Mouse (Mus musculus) brown adipose tissue, adult 24 weeks (tissue): Measurements from ENCODE around the gene Vwa8. TPM values are rescaled to one million over a fixed set of nuclear protein-coding genes. Genes with fewer than 3 reads are reported as not detected.

ENCODE experiments used
- H3K27ac ChIP-seq: fragments of 200-500 bp; replicated peaks from 2 replicates; pipeline ENCODE4 v1.5.1; 2012; ENCODE audit warnings: low read depth, mild to moderate bottlenecking, low read length
- H3K4me1 ChIP-seq: fragments of 200-500 bp; 2 replicates; pipeline ENCODE4 v1.6.1; 2012; ENCODE audit warnings: low read length, mixed read lengths; ENCODE audit not compliant: control insufficient read depth, insufficient read depth, insufficient read length
- H3K4me3 ChIP-seq: fragments of 200-500 bp; 2 replicates; pipeline ENCODE4 v1.5.1; 2012; ENCODE audit warnings: low read depth, mild to moderate bottlenecking, low read length, moderate library complexity; ENCODE audit not compliant: insufficient read depth
- polyA plus RNA-seq: library from polyadenylated mRNA; stranded (reverse); fragments of >200 nt; gene quantifications from 2 replicates; pipeline ENCODE4 v1.2.4, GENCODE M21; 2012; ENCODE audit not compliant: missing spikeins, insufficient read depth, insufficient read length

The Vwa8 gene
- polyA plus RNA-seq, 1 experiment: 195 TPM

- H3K4me3 ChIP-seq: no peak overlapping the region
- no peak overlapping the region for H3K27ac ChIP-seq
- H3K4me1 ChIP-seq: no peaks in the 10 kb centered on the region
Observed at GRCm38 (mm10) chr14:78912076-78912475, 63.2 kb downstream of the Vwa8 start.

GRCm38 (mm10) chr14:78914180-78914579 is 65.3 kb downstream of the Vwa8 start:
- no peaks in the 10 kb centered on the region for H3K4me1 ChIP-seq
- H3K27ac ChIP-seq: no peak overlapping the region
- H3K4me3 ChIP-seq: no peak overlapping the region

- Histone ChIP-seq H3K27ac (no peak overlapping the region), H3K4me1 (no peaks in the 10 kb centered on the region), H3K4me3 (no peak overlapping the region)
Observed at GRCm38 (mm10) chr14:78916691-78917090, 67.8 kb downstream of the Vwa8 start.

- no peaks in the 10 kb centered on the region for H3K4me1 ChIP-seq
- no peak overlapping the region for H3K4me3 ChIP-seq
- H3K27ac ChIP-seq: no peak overlapping the region
Observed at GRCm38 (mm10) chr14:78921219-78921618, 72.4 kb downstream of the Vwa8 start.

- H3K4me3 ChIP-seq: no peak overlapping the region
- H3K27ac ChIP-seq: no peak overlapping the region
- H3K4me1 ChIP-seq: no peaks in the 10 kb centered on the region
Observed at GRCm38 (mm10) chr14:78923631-78924030, 74.8 kb downstream of the Vwa8 start.

- H3K27ac ChIP-seq: no peak overlapping the region
Observed at GRCm38 (mm10) chr14:78924755-78925537, 76.1 kb downstream of the Vwa8 start.

GRCm38 (mm10) chr14:78932094-78932493 is 83.2 kb downstream of the Vwa8 start:
- Histone ChIP-seq H3K27ac (no peak overlapping the region), H3K4me3 (no peak overlapping the region), H3K4me1 (no peaks in the 10 kb centered on the region)

More at GRCm38 (mm10) chr14:78924755-78925537, 76.1 kb downstream of the Vwa8 start:
- Histone ChIP-seq H3K4me3 (no peak overlapping the region), H3K4me1 (no peaks in the 10 kb centered on the region)

- no peak overlapping the region for H3K27ac ChIP-seq
- no peaks in the 10 kb centered on the region for H3K4me1 ChIP-seq
- H3K4me3 ChIP-seq: no peak overlapping the region
Observed at GRCm38 (mm10) chr14:78933399-78933798, 84.5 kb downstream of the Vwa8 start.

GRCm38 (mm10) chr14:78934596-78934995 is 85.7 kb downstream of the Vwa8 start:
- H3K4me1 ChIP-seq: no peaks in the 10 kb centered on the region
- no peak overlapping the region for H3K27ac ChIP-seq
- no peak overlapping the region for H3K4me3 ChIP-seq

- Histone ChIP-seq H3K4me3 (no peak overlapping the region), H3K4me1 (no peaks in the 10 kb centered on the region), H3K27ac (no peak overlapping the region)
Observed at GRCm38 (mm10) chr14:78935796-78936195, 86.9 kb downstream of the Vwa8 start.

GRCm38 (mm10) chr14:78941741-78942475 is 93.1 kb downstream of the Vwa8 start:
- Histone ChIP-seq H3K4me3 (no peak overlapping the region), H3K4me1 (no peaks in the 10 kb centered on the region), H3K27ac (no peak overlapping the region)

- no peak overlapping the region for H3K27ac ChIP-seq
- H3K4me1 ChIP-seq: no peaks in the 10 kb centered on the region
- no peak overlapping the region for H3K4me3 ChIP-seq
Observed at GRCm38 (mm10) chr14:78955745-78956144, 106.9 kb downstream of the Vwa8 start.

- no peak overlapping the region for H3K27ac ChIP-seq
Observed at GRCm38 (mm10) chr14:78970621-78971020, 121.8 kb downstream of the Vwa8 start.

GRCm38 (mm10) chr14:78972424-78972823 is 123.6 kb downstream of the Vwa8 start:
- Histone ChIP-seq H3K4me1 (no peaks in the 10 kb centered on the region), H3K4me3 (no peak overlapping the region), H3K27ac (no peak overlapping the region)

More at GRCm38 (mm10) chr14:78970621-78971020, 121.8 kb downstream of the Vwa8 start:
- Histone ChIP-seq H3K4me1 (no peaks in the 10 kb centered on the region), H3K4me3 (no peak overlapping the region)

- Histone ChIP-seq H3K4me3 (no peak overlapping the region), H3K27ac (no peak overlapping the region), H3K4me1 (peaks cover 3% of the 10 kb centered on the region; the same call in 1 of the 2 replicates)
Observed at GRCm38 (mm10) chr14:78983104-78983503, 134.3 kb downstream of the Vwa8 start.
